Mouse (Mus musculus) embryo, embryonic 9.5 days (tissue): Measurements from ENCODE around the gene Smurf2.

Experiments
- DNase-seq: peaks from one replicate; pipeline ENCODE4 v3.0.0-alpha.2; 2017; ENCODE audit errors: extremely low spot score

The Smurf2 gene

DNA sequence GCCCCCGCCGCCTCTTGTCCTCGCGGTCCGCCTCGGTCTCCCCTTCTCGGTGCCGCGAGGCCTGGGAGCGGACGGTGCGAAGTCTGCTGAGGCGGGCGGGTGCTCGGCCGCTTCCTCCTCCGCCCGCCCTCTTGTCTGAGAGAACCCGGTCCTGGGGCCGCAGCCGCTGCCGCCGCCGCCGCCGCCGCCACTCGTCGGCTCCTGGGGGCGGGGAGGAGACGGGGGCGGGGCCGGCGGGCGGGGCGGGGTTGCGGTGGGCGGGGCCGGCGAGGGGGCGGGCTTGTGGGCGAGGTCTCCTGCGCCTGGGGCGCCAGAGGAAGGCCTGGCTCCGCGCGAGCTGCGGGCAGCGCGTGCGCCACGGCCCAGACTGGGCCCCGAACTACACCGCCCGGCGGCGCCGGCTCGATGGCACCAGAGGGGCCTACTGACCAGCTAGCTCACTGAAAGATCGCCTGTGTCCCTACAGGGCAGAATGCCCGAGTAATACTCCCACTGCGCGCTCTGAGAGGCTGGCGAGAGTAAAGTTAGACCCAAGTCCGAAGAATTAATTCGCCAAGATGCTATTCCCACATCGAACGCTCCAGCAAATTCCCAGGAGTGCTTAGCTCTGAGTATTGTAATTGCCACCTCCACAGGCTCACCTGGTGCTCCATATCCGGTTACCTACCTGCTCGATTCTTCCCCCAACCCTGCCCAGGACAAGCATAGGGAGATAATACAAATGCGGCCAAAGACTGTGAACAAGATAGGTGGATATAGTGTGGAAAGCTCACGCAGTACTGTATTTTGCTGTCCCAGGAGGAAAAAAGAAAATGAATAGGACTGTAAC, at the start of gene Smurf2:
Gene Smurf2, minus strand, starts transcription at position 165 of the 829 bp plus-strand sequence.
- peak; percentile 95 for DNase-seq

DNA sequence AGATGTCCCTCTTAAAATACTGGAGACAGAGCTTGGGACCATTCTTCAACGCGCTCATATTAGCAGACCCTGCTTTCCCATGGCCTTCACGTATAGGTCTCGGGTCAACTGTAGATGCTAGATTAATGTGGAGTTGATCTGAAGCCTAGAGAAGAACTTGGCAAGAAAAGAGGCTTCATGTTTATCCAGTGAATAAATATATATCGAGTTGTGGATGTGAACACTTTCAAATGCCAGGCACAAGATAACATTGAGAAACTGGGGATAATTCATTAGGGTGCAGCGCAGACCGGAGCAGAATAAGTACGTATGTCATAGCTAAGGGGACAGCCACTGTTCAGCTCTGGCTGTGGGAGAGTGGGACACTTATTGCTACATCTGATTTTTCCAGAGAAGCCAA, 49.3 kb upstream of the Smurf2 start:
- DNase-seq: no peak

- no peak for DNase-seq
These were observed 47.1 kb upstream of the Smurf2 start for GRCm38 (mm10) chr11:106967630-106968029.

DNA sequence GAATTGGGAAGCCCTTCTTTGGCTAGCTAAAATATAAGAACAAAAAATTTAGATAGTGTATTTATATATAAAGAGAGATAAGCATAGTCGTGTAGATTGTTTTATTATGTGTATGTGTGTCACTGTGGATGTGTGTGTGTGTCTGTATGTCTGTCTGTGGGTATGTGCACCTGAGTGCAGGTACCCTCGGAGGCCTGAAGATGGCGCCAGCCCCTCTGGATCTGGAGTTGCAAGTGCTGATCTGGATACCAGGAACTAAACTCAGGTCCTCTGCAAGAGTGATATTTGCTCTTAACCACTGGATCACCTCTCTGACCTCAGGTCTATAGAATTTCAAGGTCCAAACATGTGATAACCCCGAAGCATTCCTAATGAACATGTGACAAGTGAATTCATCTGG, 45.4 kb upstream of the Smurf2 start:
- DNase-seq: no peak

GRCm38 (mm10) chr11:106962310-106962709, 41.8 kb upstream of the Smurf2 start:
- no peak for DNase-seq

- DNase-seq: no peak
These were observed 41.1 kb upstream of the Smurf2 start for GRCm38 (mm10) chr11:106961471-106962081.

DNA sequence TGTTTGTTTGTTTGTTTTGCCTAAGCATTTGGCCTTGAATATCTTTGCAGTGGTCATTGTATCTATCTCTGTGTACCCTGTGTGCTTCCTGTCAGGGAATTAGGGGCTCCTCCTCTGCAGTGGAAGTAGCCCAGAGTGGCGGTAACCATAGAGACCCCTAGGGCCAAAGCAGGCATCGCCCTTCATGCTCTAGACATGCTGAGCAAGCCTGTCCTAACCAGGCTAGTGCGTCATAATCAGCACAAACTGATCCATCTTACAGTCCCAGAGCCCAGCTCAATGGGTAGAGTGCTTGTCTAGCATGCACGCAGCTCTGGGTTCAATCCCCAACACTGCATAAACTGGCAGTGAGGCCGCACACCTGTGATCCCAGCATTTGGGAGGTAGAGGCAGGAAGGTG, 38.6 kb upstream of the Smurf2 start:
- DNase-seq: no peak

- no peak for DNase-seq
These were observed 38.0 kb upstream of the Smurf2 start for GRCm38 (mm10) chr11:106958407-106959071.

GRCm38 (mm10) chr11:106957271-106957980, 36.9 kb upstream of the Smurf2 start:
- no peak for DNase-seq

DNA sequence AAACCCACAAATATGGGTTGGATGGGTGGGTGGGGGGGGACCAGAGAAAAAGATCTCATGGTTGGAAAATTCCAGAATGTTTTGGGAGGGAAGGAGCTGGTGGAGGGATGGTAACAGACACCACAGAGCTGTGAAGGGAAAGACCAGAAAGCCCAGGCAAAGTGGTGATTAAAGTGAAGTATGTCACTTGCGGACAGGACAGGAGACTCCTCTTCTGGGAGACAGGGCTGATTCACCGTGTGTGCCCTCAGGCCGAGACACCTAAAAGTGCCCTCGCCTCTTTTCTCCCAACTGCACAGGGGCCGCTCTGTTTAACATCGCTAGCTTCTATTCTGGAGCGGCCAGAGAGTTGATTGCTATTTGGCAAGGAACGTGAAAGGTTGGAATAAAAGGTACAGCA, 34.1 kb upstream of the Smurf2 start:
- DNase-seq: no peak

DNA sequence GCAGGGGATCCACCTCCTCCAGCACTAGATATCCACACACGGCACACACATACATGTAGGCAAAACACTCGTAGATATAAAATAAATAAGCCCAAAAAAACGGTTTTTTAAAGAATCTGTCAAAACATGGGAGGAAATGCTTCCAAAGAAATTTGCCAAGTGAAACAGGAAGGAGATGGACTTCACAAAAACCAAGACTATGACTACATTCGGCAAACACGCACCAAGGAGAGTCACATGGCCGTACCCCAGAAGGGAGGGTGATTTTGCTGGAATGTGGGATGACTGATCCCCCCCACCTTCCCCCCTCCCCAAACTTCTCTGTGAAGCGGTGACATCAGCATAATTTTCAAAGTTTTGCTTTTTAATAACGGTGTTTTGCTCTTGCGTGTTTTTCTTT, 33.6 kb upstream of the Smurf2 start:
- no peak for DNase-seq

DNA sequence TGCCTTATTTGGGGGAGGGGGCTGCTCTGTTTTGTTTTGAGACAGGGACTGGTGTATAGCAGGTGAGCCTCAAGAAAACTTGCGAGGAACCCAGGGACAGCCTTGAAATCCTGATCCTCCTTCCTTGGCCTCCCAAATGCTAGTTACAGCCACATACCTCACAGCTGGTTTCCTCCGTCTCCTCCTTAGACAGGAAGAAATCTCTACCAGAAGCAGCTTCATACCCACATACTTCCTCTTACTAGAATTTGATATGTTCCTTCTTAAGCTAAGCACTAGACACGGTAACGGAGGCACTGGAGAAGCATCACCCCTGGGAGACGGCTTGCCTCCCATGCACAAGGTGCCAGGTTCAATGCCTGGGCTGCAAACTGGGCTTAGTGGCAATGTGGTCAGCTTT, 16.8 kb upstream of the Smurf2 start:
- DNase-seq: no peak

DNA sequence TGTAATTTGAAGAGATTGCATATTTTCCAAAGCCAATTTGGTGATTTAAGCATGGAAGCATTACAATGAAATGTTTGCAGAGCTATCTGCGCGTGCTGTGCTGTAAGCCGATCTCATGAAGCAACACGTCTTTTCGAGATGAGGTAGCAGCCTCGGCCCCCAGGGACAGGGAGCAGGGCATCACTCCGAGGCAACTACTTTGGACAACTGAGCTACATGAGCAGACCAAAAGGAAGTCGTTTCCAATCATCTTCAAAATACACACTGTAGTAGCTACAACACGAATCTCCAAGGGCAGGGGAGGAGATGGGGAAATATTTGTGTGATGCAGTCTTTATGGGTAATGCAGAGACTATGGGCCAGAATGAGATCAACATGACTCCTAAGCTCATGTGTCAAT, 9.9 kb upstream of the Smurf2 start:
- DNase-seq: no peak

DNA sequence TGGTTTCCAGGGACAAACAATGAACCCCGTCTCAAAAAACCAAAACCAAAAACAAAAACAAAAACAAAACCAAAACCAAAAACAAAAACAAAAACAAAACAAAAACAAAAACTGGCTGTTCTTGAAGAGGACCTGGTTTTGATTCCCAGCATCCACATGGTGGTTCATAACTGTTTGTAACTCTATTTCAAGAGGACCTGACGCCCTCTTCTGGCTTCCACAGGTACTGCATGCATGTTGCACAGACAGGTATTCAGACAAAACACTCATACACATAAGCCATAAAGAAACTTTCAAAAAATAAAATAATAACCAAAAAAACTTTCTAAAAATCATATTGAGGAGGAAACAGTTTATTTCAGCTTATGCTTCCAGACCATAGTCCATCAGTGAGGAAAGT, 8.4 kb upstream of the Smurf2 start:
- no peak for DNase-seq

DNA sequence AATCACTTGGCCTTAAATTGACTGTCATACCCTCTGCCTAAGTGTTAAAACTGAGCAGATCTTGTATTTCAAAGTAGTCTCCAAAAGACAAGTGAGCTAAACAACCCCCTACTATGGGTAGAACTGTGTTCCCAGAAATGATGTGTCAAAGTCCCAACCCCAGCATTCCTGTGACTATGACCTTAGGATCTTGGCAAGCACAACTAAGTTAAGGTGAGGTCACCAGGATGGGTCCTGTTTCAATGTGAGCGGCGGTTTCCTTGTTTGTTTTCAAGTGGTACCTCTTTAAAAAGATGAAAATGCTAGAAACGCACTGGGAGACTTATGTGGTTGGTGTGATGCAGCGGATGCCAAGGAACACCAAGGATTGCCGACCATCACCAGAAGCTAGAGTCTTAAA, 7.4 kb upstream of the Smurf2 start:
- DNase-seq: no peak

DNA sequence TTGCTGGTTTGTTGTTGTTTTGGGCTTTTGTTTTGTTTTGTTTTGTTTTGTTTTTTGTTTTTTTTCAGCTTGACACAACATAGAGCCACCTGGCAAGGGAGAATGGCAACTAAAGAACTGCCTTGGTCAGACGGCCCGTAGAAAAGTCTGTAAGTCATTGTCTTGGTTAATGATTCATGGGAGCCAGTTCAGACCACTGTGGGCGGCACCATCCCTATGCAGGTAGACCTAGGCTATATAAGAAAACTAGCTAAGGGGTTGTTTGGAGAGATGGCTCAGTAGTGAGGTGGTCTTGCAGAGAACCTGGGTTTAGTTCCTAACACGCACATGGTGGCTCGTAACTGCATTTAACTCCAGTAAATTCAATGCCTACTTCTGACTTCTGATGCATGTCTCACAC, 6.7 kb upstream of the Smurf2 start:
- DNase-seq: no peak

- no peak for DNase-seq
These were observed 6.2 kb upstream of the Smurf2 start for GRCm38 (mm10) chr11:106926732-106927131.

- DNase-seq: peak; percentile 41
These were observed 634 bp downstream of the Smurf2 start for GRCm38 (mm10) chr11:106919612-106920550.

DNA sequence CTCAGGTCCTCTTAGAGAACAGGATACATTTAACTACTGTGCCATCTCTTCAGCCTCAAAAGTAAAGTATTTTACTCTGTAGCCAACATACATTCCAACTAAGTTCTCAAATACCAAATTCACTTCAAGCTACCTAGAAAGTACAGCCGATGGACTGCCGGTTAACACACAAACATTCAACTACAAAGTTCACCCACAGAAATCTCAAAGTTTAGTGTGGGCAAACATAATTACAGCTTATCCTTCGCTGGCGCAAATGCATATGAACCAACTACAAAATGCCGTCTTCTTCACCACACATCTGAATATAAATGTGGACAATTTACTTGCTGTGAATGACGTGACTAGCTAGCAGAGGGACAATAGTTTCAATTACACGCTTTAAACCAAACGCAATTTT, 1.6 kb downstream of the Smurf2 start:
- DNase-seq: no peak

DNA sequence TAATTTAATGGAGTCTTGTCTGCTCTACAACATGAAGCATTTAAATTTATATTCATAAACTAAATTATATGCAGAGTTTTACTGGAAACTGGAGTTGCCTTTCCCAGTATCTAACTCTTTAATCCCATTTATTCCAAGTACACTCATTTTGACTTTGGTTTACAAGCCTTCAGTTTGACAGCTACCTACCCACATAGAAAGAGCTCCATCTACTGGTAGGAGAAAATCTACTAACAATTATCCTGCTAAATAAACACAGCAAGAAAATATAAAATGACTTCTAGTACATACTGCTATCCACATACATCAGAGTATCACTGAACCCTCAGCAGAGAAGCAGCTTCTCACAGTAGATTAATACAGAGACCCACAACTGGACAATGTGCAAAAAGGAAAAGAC, 9.3 kb downstream of the Smurf2 start:
- DNase-seq: no peak

- no peak for DNase-seq
These were observed 12.5 kb downstream of the Smurf2 start for GRCm38 (mm10) chr11:106908016-106908415.
